Mouse (Mus musculus): ENCODE data around the gene Zkscan16.

Gene Zkscan16

DNA sequence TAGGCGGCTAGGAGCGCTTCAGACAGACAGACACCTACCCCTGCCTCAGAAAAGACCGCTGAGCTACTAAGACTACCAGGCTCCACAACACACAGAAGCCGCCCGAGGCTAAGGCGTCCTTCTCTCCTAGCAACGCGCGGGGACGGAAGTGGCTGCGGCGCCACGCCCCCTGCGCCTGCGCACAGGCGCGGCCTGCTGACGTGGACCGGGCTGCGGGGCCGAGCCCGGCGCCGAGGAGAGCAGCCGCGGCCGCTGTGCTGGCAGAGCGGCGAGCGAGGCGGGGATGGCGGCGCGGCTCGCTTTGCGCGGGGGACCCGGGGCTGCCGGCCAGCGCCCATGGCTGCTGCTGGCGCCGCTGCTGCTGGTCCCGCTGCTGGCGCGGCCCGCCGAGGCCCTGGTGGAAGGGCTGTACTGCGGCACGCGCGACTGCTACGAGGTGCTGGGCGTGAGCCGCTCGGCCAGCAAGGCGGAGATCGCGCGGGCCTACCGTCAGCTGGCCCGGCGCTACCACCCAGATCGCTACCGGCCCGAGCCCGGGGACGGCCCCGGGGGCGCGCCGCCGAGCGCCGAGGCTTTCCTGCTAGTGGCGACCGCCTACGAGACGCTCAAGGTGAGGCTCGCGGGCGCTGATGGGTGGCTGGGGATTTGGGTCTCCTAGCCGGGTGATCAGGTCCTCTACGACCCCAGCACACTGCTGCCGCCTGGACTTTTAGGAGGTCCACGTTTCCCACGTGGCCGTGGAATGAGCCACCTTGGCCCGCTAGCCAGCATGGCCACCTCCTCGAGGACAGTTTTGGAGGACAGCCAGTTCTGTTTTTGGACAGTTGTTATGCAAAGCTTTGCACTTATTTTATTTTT lies 59.7 kb downstream of the Zkscan16 start, which contains the start of gene Gm20503:
TSS of gene Gm20503 (plus strand) at position 263 of the 858 bp plus-strand sequence.
- DNase-seq = peak; percentile 84

DNA sequence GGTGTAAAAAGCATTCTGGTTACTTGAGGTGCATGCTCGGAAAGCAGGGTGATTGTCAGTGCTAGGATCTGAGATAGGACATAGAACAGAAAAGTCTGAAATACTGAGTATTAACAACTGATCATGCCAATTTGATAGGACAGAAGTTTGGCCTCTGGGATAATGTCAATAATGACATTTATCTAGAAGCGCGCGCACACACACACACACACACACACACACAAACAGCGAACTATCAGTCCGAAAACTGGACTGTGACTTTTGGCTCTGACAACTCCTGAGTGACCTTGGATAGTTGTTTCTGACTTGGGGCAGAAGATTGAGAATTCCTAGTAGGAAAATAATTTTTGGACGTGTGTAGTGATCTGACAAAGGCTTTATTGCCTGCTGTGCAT lies 60.4 kb downstream of the Zkscan16 start:
- DNase-seq = no peak

GRCm38 (mm10) chr4:59006211-59006610 lies 62.8 kb downstream of the Zkscan16 start:
- no peak for DNase-seq

DNA sequence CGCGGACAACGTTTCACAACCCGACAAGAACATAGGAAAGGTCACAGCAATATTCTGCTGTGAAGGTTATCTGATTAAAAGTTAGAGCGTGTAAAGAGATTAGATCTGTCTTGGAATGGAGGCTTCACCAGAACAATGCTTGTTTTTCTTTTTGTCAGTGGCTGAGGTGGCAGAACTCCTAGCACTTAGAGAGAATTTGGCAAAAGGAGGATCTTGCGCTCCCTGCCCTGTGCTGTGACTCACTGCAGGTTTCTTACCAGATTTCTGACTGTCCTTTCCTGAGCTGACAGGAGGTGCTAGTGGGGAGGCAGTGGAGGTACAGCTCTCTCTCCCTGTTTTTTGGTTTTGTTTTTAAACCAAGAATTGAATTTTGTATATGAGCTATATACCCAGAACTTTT lies 63.6 kb downstream of the Zkscan16 start:
- no peak for DNase-seq

All from right cerebral cortex, postnatal 4 days (tissue).